Mouse (Mus musculus) thymus, adult 2 months (tissue): Measurements from ENCODE around the gene Ctnnbip1.

Experiments used
- CTCF ChIP-seq: fragments of 200-500 bp; IDR thresholded peaks from 2 replicates; pipeline ENCODE4 v1.5.1; 2012; ENCODE audit warnings: mild to moderate bottlenecking, control low read depth, low read length, moderate library complexity, borderline replicate concordance; ENCODE audit not compliant: control insufficient read depth, poor library complexity, insufficient read depth; ENCODE audit errors: extremely low read depth
- POLR2A ChIP-seq: fragments of 200-500 bp; IDR thresholded peaks from 2 replicates; pipeline ENCODE4 v1.6.1; 2012; ENCODE audit warnings: mild to moderate bottlenecking, low read length, control low read depth, moderate library complexity; ENCODE audit not compliant: control insufficient read depth, poor library complexity, insufficient read depth; ENCODE audit errors: extremely low read depth

GRCm38 (mm10) chr4:149561392-149561791 is 43.4 kb downstream of the Ctnnbip1 start:
- TF ChIP-seq CTCF (no peak), POLR2A (no peak)
